Mouse (Mus musculus): ENCODE data around the gene Gm21637. TPM values are rescaled to one million over a fixed set of nuclear protein-coding genes. Genes with fewer than 3 reads are reported as not detected.

The Gm21637 gene
- not detected in 2 replicates for polyA plus RNA-seq (2021; fragmentation: Nextera tagmentation)
- long read RNA-seq, experiment 1, result 0 reads
- long read RNA-seq, experiment 2, result 0 reads

GRCm38 (mm10) chrX:31961744-31962143 lies at the start of gene Gm21637:
Gene Gm21637, plus strand, starts transcription at chrX:31962044.

Other genes with a start within 250 kb of the Gm21637 start
- not detected in 2 replicates for gene Btbd35f25, start 244.9 kb upstream of the Gm21637 start, polyA plus RNA-seq (2021; fragmentation: Nextera tagmentation)
- not detected in 2 replicates for gene Btbd35f22, start 85.8 kb downstream of the Gm21637 start, polyA plus RNA-seq (2021; fragmentation: Nextera tagmentation)

All from layer of hippocampus, adult 6 months (tissue).